Mouse (Mus musculus) liver, postnatal 0 days (tissue): ENCODE results near the gene Gstp3.

Experiments used
- CTCF ChIP-seq: sonication (generic); IDR thresholded peaks from 2 replicates; pipeline ENCODE4 v1.5.1; 2016; ENCODE audit warnings: antibody characterized with exemption, low read depth
- EP300 ChIP-seq: IDR thresholded peaks from 2 replicates; pipeline ENCODE4 v1.6.1; 2016; ENCODE audit warnings: antibody characterized with exemption, low read depth, mild to moderate bottlenecking

- TF ChIP-seq CTCF (no peak), EP300 (peak; percentile 47)
Observed at GRCm38 (mm10) chr19:4046866-4047254, 12.5 kb downstream of the Gstp3 start.
